Mouse (Mus musculus): ENCODE measurements around the gene Ftsj3.

Gene Ftsj3

DNA sequence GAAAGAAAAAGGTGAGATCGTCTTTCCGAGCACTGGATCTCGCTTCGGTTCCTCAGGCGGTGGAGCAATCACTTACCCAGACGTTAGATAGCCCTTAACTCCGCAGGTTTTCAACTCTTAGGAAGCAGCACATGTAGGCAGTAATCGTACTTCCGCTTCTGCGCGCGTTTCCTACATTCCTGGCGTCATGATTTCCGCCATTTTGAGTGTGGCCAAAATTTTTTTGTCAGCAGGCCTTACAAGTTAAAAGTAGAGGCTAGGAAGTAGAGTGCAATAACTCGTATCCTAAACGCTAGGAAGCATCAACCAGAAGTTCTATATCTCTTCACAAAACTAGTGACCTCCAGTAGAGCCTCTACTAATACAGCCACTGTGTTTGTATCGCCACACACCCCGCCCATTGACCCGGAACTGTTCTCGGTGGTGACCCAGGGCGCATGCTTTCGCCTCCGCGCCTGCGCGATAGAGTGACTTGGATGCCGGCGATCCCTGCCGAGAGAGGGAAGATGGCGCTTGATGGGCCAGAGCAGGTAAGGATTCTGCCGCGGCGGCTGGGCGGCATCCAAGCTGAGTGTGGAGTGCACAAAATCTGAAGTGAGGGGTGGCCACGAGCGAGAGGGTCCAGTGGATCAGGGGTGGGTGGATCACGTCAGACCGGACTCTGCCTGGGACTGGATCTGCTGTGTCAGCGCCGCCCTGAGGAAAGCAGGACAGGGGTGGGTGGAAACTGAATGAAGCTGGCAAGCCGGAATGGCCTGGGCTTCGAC, at the start of gene Ftsj3, which contains the start of gene Psmc5:
Ftsj3 (minus strand) TSS at position 395 of the 767 bp plus-strand sequence.
Psmc5 (plus strand) TSS at position 470 of the 767 bp plus-strand sequence.
- peak; percentile 95 for DNase-seq (ENCODE audit: low spot score)

DNA sequence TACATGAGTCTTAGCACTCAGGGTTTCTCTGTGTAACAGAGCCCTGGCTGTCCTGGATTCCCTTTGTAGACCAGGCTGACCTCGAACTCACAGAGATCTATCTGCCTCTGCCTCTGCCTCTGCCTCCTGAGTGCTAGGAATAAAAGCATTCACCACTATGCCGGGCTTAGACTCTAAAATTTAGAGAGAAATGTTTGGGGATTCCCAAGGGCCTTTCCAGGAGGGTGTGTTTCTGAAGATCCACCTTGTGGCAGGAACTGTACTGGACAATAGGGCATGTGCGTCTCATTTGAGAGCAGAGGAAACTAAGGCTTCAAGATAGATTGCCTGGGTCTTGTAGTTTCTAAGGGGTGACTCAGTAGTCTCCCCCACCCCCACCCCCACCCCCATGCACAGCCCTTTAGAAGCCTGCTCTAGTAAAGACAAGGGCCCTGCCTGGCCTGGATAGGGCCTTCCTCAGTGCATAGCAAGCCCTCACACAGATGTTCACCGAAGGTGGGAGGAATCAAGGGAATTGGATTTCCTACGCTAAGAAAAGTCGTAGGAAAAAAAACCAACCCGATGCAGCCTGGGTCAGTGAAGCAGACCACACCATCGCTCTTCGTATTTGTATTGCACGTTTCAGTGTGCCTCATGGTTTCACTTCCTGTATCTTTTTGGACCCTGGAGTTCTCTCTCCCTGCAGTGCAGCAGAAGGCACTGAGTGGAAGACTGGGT, 49.6 kb upstream of the Ftsj3 start:
- DNase-seq (ENCODE audit: low spot score), result no peak

DNA sequence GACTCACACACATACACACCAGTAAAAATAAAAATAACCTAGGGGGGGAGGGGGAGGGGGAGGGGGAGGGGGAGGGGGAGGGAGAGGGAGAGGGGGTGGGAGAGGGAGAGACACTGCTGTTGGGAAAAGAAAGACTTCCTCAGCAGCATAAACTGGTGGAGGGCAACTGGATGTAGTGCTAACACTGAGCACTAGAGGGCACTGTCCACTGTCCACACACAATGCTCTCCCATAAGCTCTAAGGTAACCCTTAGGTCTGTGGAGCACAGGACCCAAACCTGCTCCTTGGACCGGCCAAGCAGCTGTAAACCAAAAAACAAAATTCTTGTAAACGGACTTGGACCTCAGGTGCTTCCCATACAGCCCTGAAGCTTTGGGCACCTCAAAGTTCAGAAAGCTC, 46.8 kb upstream of the Ftsj3 start:
- DNase-seq (ENCODE audit: low spot score), result peak; percentile 71

DNA sequence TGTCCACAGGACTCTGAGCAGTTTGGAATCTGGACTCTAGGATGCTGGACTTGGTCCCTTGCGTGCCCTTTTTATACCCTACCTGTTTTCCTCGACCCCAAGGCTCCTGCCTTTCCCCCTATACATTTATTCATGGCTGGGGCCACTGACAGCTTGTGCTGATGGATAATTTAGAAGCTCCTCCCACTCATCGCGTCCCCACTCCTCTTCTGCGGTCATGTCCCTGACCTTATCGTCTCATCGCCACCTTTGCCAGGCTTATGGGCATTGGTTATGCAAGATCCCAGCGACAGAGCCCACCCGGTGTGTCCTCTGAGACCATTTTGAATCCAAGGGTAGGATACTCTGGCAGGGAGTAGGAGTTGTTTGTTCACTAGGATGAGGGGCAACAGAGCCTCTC, 45.9 kb upstream of the Ftsj3 start, which contains the start of gene Gh:
Gh (minus strand) TSS at position 101 of the 400 bp plus-strand sequence.
- DNase-seq (ENCODE audit: low spot score), result no peak

DNA sequence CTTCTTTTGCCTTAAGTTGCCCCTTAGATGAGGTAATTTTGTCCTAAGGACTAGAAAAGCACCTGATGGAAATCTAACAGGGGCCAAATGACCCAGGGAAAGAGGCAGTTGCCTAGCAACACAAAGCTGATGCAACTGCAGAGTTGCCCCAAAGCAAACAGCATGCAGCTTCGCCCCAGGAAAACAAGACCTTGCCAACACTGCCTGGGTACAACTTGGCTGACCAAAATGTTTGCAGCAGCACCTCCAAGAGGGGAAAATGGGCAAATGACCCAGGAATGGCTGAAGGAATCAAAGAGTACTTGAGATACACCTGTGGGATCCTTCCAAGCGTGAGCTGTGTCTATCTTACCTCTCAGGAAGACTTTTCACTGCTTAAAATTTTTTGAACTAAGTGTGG, 36.0 kb upstream of the Ftsj3 start:
- peak; percentile 19 for DNase-seq (ENCODE audit: low spot score)

DNA sequence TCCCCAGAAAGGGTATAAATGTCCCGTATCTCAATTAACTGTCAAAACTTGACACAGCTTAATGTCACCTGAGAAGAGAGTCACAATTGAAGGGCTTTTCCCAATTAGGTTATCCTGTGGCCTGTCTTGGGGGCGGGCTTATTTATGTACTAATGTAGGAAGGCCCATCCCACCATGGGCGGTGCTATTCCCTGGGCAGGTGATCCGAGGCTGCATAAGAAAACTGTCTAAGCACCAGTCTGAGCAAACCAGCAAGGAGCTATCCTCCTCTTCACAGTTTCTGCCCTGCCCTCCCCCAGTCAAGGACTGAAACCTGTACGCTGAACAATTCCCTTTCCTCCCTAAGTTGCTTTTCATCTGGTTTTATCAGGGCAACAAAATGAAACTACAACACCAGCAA, 34.5 kb upstream of the Ftsj3 start:
- no peak for DNase-seq (ENCODE audit: low spot score)

DNA sequence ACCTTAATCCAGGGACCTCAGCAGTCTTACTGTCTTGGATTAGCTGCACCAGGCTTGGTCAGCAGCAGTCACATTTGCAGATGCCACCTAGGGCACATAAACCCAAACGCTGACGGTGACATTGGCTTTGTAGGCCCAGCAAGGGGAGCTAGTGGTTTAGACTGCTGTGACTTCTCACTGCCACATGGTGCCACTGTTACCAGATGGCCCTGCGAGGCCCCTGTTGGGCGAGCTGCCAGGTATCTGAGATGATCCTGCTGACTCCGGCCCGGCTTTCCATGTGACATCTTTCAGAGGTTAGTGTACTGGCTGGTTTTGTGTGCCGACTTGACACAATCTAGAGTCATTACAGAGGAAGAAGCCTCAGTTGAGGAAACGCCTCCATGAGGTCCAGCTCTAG, 33.5 kb upstream of the Ftsj3 start:
- peak; percentile 90 for DNase-seq (ENCODE audit: low spot score)

DNA sequence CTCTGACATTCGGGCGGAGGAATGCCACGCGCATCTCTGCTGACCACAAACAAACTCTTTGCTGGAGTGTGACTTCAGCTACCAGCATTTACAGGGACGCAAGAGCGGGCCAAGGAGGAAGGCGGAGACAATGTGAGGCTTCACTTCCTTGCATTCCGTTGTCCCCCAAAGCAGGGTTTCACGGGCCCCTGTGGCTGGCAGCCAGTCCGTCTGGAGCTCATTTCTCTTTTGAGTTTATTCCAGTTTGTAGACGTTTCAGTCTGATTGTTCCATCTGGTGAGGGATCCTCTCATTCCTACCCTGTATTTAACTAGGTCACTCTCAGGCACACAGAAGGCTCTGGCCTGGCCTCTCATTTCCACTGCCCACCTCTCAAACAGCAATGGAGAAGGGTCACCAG, 31.1 kb upstream of the Ftsj3 start:
- no peak for DNase-seq (ENCODE audit: low spot score)

DNA sequence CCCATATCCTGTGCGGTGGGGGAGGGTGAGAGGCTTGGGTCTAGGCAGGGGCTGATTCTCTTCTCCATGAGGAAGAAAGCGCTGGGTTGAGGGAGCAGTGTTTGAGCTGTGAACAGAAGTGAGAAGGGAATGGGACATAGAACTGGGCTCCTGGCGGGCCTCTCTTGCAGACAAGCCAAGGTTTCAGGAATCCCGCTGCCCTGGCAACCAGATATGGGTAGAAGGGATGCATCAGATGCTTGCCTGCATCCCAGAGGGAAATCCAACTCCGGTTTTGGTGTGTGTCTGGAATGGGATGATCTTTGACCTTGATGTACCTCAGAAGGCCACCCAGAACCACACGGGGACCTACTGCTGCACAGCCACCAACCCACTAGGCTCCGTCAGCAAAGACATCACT, 30.3 kb upstream of the Ftsj3 start:
- no peak for DNase-seq (ENCODE audit: low spot score)

DNA sequence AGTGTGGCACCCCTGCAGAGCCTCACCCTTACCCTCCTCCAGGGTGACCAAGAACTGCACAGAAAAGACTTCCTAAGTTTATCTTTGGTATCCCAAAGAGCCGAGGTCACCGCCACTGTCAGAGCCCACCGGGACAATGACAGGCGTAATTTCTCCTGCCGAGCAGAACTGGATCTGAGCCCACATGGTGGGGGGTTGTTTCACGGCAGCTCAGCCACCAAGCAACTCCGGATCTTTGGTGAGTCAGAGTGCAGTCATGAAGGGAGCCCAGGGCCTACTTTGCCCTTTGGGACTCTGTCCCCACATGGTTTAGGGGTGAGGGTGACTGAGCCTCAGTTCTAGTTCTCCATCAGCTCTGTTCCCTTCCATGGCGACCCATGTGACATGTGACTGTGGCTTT, 28.2 kb upstream of the Ftsj3 start:
- no peak for DNase-seq (ENCODE audit: low spot score)

DNA sequence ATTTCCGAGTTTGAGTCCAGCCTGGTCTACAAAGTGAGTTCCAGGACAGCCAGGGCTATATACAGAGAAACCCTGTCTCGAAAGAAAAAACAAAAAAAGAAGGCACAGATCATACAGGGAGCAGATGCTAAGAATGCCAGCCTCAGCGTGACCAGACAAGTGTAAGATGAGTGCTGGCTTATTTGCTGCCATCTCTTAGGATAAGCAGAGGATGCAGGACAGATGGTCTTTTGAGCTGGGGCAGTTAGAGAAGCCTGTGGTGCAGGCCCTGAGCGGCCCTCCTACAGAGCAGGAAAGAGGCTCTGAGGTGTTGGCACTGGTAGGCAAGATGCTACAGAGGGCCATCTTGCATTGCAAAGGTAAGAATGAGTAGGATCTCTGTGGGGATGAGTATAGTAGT, 27.5 kb upstream of the Ftsj3 start:
- DNase-seq (ENCODE audit: low spot score), result no peak

DNA sequence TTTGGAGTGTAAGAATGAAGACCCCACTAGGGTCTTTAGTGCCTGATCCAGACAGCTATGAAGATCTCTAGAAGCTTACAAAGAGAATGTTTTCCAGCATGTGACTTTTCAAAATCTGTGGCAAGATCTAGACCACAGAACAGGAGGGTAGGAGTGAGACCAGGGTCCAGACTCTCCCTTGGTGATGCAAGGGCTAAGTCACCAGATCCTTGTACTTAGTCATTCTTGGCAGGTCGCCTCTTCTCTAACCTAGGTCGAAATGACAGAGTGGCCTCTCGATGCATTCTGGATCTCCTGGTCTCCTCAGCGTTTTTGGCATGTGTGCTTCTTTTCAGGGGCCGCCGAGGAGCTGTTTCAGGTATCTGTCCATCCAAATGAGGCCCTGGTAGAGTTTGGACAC, 26.6 kb upstream of the Ftsj3 start:
- DNase-seq (ENCODE audit: low spot score), result no peak

DNA sequence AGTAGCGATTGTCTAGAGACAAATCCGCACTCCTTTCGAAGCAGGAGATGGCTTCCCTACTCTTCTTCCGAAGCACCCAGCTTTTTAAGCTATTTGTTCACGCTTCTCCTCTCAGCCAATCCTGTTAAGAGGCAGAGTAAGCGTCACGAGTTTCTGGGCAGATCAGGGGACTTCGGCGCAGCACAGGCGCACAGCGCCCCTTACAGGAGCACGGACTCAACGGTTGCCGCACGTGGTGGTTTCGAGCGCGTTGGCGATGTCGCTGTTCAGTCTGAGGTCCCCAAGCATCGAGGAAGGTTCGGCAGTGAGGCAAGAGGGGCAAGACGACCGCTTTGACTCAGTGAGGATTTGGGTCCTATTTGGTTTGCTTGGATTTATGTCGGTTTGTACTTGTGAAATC, 20.6 kb upstream of the Ftsj3 start, which contains the start of gene Tcam1:
Tcam1 (plus strand) TSS at position 219 of the 400 bp plus-strand sequence.
- no peak for DNase-seq (ENCODE audit: low spot score)

DNA sequence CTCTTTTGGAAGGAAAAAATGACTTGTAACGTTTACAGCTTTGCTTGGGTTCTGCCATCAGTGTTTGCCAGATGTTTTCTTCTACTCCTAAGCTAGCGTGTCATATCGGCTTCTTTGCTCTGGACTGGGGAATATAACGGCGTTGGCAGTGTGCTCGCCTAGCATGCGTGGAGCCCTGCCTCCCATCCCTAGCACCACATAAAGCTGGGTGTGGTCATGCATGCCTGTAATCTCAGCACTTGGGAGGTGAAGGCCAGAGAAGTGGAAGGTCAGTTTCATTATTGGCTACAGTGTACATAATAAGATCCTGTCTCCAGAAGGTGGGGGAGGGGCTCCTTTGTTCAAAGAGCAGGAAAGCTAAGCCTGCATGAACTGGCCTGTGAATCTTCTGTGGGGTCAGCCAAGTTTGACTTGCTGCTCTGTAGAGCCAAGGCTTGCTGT, 19.1 kb upstream of the Ftsj3 start:
- DNase-seq (ENCODE audit: low spot score), result peak; percentile 52

DNA sequence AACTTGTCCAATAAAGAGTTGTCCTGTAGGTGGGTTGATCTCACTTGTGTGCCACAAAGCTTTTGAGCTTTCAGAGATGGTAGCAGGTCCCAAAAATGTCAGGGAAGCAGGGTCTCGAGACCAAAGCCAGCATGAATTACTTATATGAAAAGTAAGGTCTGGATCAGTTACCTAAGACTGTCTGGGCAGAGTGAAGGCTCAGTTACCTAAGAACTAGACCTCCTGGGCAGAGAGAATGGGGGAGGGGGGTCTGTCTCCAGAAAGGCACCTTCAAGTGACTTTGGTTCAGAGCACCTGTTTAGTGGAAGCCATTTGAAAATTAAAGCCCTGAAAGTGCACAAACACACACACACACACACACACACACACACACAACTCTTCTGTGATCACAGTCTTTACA, 18.5 kb upstream of the Ftsj3 start:
- DNase-seq (ENCODE audit: low spot score), result no peak

DNA sequence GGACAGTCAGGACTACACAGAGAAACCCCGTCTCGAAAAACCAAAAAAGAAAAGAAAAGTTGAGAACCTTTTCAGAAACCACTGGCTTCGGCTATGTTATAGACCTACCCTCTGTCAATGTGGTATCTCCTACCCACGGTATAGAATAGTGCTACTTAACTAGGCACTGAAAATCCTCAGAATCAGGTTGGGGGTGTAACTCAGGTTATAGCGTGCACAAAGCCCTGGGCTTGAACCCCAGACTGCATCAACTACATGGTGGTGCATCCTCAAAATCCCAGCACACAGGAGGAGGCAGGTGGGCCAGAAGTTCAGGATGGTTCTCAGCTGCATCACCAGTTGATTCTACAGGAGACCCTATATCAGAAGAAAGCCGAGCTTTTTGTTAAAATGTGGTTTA, 17.9 kb upstream of the Ftsj3 start:
- DNase-seq (ENCODE audit: low spot score), result no peak

DNA sequence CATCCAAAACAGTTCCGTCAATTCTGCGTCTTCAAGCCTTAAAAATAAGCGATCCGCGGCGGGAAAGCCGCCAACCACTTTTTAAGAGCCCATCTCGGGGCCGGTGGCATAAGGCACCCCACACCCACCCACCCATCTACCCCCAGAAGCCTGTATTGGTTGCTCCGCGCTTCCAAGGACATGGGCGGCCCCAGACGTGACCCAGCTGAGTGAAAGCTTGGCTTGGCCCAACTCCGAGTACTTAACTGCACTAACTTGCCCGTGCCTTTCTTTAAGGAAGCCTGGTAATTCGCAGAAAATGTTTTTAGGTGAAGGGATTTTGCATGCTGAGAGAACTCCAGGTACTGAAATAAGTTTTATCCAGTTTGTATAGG, 17.4 kb upstream of the Ftsj3 start:
- no peak for DNase-seq (ENCODE audit: low spot score)

DNA sequence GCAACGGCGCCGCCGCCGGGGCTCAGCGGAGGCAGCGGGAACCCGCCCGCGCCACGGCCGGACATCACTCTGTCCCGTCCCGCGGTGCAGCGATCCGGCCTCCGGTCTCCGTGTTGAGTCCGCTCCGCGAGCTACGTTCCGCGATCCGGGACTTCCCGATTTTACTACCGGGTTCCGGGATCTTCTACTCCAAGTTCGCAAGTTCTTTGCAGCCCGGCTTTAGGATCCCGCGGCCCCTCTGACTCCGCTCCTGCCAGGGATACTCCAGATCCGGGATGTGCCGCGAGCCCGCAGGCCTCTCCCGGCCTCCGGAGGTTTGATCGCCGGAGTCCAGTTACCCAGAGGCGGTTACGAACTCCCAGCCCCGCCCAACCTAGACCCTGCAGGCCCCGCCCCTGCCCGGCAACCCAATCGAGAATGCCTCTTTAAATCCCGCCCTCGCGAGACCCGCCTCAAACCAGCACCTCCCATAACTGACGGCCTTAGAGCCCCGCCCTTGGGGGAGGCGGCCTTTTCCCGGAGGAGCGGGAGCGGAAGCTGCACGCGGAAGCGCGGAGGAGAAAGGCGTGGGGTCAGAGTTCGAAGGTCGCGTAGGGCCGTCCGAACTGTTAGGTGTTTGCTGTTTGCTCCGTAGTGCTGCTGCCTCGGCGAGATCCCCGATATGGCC, 16.9 kb upstream of the Ftsj3 start, which contains the start of gene Smarcd2:
Smarcd2 (minus strand) TSS at position 329 of the 667 bp plus-strand sequence.
- DNase-seq (ENCODE audit: low spot score), result peak; percentile 93

DNA sequence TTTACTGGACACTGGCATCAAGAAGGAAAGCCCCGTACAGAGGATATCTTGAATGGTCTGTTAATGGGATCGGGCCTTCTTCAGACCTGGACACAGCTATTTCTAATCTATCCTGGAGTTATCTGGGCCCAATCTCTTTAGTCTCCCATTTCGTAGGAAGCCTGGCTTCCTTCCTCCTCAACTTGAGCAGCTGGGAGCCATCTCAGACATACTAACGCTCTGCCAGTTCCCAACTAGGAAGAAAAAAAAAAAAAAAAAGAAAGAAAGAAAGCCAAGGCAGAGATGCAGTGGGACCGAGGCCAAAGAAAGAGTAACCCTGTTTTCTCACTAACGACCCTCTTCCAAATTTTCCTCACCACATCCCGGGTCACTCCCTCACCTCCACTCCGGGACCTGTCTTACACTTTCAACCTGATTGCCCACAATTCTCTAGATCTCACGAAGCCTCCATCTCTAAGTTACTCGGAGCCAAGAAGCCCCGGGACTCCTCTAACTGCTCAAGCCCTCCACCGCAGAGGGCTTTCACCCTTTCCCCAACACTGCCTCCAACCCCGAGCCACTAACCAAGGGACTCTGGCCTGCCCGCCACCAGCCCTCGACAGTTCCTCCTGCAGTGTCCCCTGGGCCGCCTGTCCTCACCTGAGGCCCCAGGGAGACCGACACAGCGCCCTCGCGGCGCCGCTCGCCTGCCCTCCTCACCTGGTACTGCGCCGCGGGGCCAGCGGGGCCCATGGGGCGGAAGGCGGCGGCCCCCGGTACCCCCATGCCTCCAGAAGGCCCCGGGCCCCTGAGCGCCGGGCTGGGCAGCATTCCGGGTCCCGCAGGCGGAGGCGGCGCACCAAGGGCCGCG, 16.1 kb upstream of the Ftsj3 start:
- DNase-seq (ENCODE audit: low spot score), result peak; percentile 51

DNA sequence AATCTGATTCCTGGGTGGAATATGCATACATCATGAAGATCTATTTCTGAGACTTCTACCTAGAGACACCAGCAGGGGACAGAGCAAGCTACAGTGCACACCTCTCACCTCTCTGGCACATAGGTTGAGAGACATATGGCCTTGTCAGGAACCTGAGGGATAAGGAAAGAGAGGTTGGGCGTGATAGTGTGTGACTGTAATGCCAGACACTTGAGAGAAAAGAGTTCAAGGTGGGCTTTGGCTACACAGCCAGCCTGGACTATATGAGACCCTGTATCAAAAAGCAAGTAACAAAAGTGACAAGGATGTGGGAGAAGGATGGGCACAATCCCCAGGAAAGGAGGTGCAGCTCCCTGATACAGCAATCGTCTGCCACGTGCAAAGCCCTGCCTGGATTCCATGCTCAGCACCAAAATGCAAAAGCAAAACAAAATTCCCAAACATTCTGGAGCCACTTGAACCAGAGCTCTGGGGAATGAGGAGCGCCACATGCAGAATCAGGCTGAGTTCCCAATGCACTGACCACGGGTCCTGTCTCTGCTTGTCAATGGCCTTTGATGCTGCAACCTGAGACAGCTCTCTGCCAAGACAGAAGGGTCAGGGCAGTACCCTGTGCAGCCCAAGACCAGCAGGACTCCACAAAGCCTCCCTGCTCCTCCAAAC, 15.4 kb upstream of the Ftsj3 start:
- DNase-seq (ENCODE audit: low spot score), result peak; percentile 20

DNA sequence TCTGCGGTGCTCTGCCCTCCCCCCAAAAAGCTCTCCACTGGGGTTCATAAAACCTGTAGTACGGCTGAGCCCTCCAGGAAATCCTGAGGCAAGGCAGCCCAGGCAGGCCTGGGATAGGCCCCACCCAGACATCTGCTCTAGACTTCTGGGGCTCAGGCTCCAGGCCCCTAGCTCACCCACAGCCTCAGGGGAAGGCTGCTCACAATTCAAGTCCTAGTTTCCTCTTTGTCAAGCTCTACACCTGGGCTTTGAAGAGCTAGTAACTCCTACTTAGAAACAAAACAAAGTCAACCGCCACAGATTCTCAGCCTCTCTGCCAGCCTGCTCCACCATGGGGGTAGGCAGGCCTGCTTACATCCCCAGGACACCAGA, 13.2 kb upstream of the Ftsj3 start:
- peak; percentile 48 for DNase-seq (ENCODE audit: low spot score)

Measured in MN1 (cell line).